Mouse (Mus musculus): ENCODE data around the gene Adcy9. TPM values are rescaled to one million over a fixed set of nuclear protein-coding genes. Genes with fewer than 3 reads are reported as not detected.

Adcy9 gene
- polyA plus RNA-seq, 1 experiment from 2014 or later: 0.35 TPM

DNA sequence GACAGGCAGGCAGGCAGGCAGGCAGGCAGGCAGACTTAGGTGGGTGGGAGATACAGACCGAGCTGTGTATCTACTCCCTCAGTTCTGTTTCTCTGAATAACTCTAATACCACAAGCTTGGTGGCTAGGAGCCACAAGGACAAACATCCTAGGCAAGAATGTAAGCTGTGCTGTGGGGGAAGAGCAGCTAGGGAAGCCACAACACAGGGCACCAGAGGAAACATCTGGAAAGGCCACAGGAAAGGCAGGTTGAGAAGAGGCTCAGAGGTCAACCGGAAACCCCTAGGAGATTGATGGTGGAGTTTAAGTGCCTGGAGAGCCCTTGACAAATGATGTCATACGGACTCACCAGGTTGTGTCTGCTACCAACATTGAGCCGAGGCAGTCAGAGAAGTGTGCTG, 16.4 kb upstream of the Adcy9 start:
- 81% methylated on average over 4 of the region's 4 CpGs for WGBS
- H3K36me3 ChIP-seq (replicated peaks): no peaks in the 10 kb centered on the region
- H3K27me3 ChIP-seq (ENCODE audit: poor library complexity, severe bottlenecking): no peaks in the 10 kb centered on the region
- H3K4me3 ChIP-seq: no peak overlapping the region
- DNase-seq (ENCODE audit: extremely low spot score, low spot score): no peak
- H3K27ac ChIP-seq: no peak overlapping the region
- H3K9me3 ChIP-seq: no peaks in the 10 kb centered on the region
- no peaks in the 10 kb centered on the region for H3K4me1 ChIP-seq

DNA sequence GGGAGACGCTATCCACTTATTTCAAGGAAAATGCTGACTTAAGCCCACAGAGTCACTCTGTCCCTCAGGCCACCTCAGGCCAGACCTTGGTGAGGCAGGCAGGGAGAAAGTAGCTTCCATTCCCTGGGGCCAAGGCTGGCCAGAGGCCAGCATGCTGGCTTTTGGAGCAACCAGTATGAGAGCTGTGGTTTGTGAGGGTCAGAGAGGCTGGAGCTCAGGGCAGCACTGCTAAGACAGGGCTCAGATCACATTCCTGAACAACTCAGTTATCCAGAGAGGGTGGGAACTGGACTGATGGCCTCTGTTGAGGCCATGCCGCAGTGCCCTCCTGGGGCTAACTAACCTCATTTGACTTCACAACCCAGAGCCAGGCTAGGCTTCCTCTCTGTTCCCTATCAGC, 15.1 kb upstream of the Adcy9 start:
- DNase-seq (ENCODE audit: extremely low spot score, low spot score): no peak
- no peak overlapping the region for H3K27ac ChIP-seq
- WGBS: 94% methylated on average over 2 of the region's 2 CpGs
- no peaks in the 10 kb centered on the region for H3K4me1 ChIP-seq
- no peaks in the 10 kb centered on the region for H3K9me3 ChIP-seq
- H3K4me3 ChIP-seq: no peak overlapping the region
- no peaks in the 10 kb centered on the region for H3K36me3 ChIP-seq (replicated peaks)
- no peaks in the 10 kb centered on the region for H3K27me3 ChIP-seq (ENCODE audit: poor library complexity, severe bottlenecking)

DNA sequence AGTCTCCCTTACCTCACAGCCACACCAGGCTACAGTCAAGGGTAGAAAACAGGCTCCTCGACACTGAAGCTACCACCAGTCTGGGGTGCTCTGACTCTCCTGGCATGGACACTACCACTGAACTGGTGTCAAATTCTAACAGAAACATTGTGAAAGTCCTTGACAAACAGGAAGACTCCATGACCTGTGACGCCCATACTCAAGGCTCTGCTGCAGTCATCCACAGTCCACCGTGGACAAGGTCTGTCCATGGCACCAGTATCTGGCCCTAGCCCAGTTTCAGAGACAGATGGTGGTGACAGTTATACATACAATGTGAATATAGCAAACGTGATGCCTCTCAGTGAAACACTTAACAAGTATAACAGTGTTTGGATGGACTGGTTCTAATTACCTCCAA, 11.5 kb upstream of the Adcy9 start:
- Histone ChIP-seq H3K4me1 (no peaks in the 10 kb centered on the region), H3K27ac (no peak overlapping the region), H3K9me3 (no peaks in the 10 kb centered on the region), H3K27me3 (ENCODE audit: poor library complexity, severe bottlenecking) (no peaks in the 10 kb centered on the region), H3K36me3 (replicated peaks) (no peaks in the 10 kb centered on the region), H3K4me3 (no peak overlapping the region)
- no peak for DNase-seq (ENCODE audit: extremely low spot score, low spot score)
- 84% methylated on average over 4 of the region's 4 CpGs for WGBS

DNA sequence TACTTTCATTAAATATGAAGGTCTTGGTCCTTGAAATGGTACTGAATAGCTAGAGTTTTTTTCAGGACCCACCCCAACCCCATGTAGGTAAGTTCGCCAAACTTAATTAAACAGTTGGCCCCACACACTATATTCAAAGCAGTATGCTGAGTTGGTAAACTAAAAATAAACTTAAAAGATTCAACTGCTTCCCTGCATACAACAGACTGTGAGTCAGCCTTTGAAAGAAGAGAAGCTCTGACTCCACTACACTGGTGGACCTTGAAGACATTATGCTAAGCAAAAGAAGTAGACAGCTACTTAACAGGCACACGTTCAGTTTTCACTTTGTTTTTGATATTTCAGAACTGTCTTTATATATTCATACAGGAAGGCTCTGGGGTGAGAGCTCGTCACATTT, 10.7 kb upstream of the Adcy9 start:
- WGBS: 90% methylated on average over 3 of the region's 3 CpGs
- no peaks in the 10 kb centered on the region for H3K27me3 ChIP-seq (ENCODE audit: poor library complexity, severe bottlenecking)
- DNase-seq (ENCODE audit: extremely low spot score, low spot score): no peak

DNA sequence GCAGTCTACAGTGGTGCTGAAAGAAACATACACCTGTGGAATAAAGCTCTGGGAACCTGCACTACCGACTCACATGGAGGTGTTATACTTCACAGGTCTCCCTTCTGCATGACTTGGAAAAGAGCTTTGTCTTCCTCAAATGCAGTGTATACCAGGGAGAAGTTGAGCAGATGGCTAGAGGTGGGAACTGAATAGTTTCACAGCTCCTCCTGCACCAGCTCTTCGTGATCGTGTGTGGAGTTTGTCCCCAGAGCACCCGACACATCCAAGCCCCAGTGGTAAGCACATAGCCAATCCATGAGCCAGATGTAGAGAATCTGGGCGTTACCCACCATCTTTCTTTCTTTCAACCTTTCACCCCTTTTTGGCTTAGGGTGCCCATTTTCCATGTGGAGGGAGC, 9.9 kb upstream of the Adcy9 start:
- Histone ChIP-seq H3K36me3 (replicated peaks) (no peaks in the 10 kb centered on the region), H3K27me3 (ENCODE audit: poor library complexity, severe bottlenecking) (no peaks in the 10 kb centered on the region), H3K4me3 (no peak overlapping the region), H3K27ac (no peak overlapping the region), H3K4me1 (no peaks in the 10 kb centered on the region), H3K9me3 (no peaks in the 10 kb centered on the region)
- 87% methylated on average over 5 of the region's 5 CpGs for WGBS
- DNase-seq (ENCODE audit: extremely low spot score, low spot score): no peak

More for the DNA sequence above, 10.7 kb upstream of the Adcy9 start:
- Histone ChIP-seq H3K4me1 (no peaks in the 10 kb centered on the region), H3K36me3 (replicated peaks) (no peaks in the 10 kb centered on the region), H3K27ac (no peak overlapping the region), H3K9me3 (no peaks in the 10 kb centered on the region), H3K4me3 (no peak overlapping the region)

DNA sequence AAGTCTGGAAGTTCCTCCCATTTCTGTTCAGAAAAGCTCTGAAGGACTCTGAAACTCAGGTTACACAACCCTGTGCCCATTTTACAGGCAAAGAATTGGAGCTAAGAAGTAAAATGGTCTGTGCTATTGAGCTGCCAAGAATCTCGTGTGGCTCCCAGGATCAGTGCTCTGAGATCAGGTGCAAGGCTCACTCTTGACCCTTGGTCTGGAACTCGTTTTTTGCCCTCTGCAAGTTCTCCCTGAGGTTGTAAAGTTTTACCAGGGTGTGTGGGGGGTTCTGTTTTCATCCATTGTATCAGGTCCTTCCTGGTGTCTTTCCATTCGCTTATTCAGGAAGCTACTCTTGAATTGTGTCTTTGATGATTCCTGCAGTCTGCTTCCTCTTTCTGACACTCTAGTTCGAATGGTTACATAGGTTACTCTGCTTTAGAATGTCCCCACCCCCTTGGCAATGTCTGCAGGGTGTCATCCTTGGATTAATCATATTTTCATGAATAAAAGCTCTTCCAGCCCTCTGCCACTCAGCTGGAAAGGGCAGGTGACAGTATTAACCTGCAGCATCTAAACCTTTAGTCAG, 5.4 kb upstream of the Adcy9 start:
- WGBS: 57% methylated on average over 4 of the region's 4 CpGs
- H3K27ac ChIP-seq: no peak overlapping the region
- peaks cover 3% of the 10 kb centered on the region for H3K4me1 ChIP-seq
- H3K4me3 ChIP-seq: no peak overlapping the region
- H3K36me3 ChIP-seq (replicated peaks): no peaks in the 10 kb centered on the region
- H3K9me3 ChIP-seq: no peaks in the 10 kb centered on the region
- no peak for DNase-seq (ENCODE audit: extremely low spot score, low spot score)
- peaks cover 14% of the 10 kb centered on the region for H3K27me3 ChIP-seq (ENCODE audit: poor library complexity, severe bottlenecking)

DNA sequence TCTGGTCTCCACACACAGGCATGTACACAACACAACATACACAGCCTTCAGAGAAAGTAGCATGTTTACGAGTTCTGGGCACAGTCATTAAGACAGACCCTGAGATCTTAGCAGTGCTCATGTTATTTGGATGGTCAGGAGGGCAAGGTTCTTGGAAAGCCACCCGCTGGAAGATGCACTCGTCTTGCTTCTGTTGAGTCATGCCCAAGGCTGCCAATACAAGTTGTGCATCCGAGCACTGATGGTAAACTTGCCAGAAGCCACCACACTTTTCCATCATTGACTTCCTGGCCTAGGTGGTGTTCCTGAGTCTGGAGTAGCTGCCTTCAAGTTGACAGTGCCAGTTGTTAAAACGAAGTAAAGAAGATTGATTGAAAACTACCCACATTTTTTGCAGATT, 3.3 kb upstream of the Adcy9 start:
- peaks cover 20% of the 10 kb centered on the region for H3K4me1 ChIP-seq
- H3K27ac ChIP-seq: no peak overlapping the region
- DNase-seq (ENCODE audit: extremely low spot score, low spot score): no peak
- peaks cover 29% of the 10 kb centered on the region for H3K27me3 ChIP-seq (ENCODE audit: poor library complexity, severe bottlenecking)
- 85% methylated on average over 5 of the region's 5 CpGs for WGBS
- H3K36me3 ChIP-seq (replicated peaks): no peaks in the 10 kb centered on the region
- no peaks in the 10 kb centered on the region for H3K9me3 ChIP-seq
- H3K4me3 ChIP-seq: no peak overlapping the region

DNA sequence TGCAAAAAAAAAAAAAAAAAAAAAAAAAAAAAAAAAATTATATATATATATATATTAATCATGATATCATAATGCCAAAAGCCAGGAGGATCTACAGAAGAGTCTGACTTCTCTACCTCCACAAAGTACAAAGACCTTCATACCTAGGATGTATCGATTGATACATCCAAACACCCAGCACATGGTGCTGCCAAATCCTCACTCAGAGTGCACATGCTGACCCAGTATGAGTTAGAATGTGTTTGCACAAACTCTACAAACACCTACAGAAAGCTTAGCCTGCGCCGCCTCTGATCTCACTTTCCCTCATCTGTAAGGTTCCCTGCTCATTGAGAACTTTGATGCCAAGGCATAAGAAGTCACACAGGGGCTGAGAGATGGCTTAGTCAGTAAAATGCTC, 2.7 kb upstream of the Adcy9 start:
- H3K4me3 ChIP-seq: no peak overlapping the region
- no peaks in the 10 kb centered on the region for H3K36me3 ChIP-seq (replicated peaks)
- DNase-seq (ENCODE audit: extremely low spot score, low spot score): no peak
- WGBS: 93% methylated on average over 3 of the region's 3 CpGs
- peaks cover 36% of the 10 kb centered on the region for H3K27me3 ChIP-seq (ENCODE audit: poor library complexity, severe bottlenecking)
- no peak overlapping the region for H3K27ac ChIP-seq
- H3K9me3 ChIP-seq: no peaks in the 10 kb centered on the region
- H3K4me1 ChIP-seq: peaks cover 22% of the 10 kb centered on the region

DNA sequence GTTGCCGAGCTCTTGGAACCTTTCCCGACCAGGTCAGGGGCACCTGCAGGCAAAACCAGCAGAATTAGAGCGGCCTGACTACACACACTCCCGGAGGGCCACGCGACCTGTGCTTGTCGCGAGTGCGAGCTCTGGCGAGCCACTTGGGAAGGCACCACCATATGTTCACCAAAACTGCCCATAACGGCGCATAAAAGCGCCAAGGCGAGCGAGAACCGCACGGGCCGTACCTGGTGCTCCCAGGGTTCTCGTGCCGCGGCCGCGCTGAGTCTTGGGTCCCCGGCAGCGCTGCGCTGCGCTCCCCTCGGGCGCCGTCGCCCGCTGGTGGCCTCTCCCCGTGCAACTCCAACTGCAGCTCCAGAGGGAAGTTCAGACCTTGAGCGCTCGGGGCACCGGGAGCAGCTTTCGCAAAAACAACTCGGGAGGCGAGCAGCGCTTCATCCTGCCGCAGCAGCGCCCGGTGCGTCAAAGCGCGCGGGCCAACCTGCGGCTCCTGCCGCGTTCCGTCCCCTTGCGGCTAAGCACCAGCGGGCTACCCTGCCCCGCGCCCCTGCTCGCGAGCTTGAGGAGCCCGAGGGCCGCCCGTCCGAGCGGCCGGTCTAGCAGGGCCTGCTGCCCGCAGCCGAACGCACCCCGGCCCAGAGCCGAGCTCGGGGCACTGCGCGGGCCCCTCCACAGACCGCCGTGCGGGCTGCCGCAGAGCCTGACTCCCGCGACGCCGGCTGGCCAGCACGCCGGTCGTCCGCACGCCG, 576 bp downstream of the Adcy9 start:
- under 1% methylated on average over 81 of the region's 85 CpGs for WGBS
- H3K9me3 ChIP-seq: no peaks in the 10 kb centered on the region
- peak overlapping the region; percentile 84 for H3K4me3 ChIP-seq
- H3K27me3 ChIP-seq (ENCODE audit: poor library complexity, severe bottlenecking): peaks cover 67% of the 10 kb centered on the region
- no peaks in the 10 kb centered on the region for H3K36me3 ChIP-seq (replicated peaks)
- peak overlapping the region; percentile 82 for H3K27ac ChIP-seq
- H3K4me1 ChIP-seq: peaks cover 22% of the 10 kb centered on the region
- peak; percentile 47 for DNase-seq (ENCODE audit: extremely low spot score, low spot score)

DNA sequence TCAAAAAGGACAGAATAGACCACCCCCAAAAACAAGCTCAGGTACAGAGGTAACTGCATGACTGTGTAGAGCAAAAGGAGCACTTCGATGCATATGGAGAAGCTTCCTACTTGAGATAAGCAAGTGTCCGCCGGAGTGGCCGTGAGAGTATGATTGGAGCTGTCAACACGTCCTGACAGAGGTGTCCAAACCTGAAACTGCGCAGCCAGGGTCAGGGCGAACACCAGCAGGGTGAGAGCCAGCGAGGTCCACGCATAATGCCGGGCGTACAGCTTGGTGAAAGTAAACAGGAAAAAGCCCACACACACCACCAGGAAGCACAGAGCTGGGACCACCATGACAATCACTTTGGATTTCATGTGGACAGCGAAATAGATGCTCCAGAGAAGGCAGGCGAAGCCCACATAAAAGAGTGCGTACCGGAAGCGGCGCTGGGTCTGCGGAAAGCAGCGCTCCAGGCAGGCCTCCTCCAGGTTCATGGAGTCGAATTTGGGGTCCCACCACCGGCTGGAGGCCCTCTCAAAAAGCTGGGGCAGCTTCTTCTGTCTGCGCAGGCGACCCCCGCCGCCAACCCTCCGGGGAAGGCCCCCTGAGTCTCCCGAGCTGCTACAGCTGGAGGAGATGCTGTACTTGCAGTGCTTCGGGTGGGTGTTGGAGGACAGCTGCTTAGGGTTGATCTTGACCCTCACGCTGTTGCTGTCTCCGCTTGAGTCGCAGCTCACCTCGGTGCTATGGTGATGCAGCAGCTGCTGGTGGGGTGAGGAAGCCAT, 1.3 kb downstream of the Adcy9 start:
- no peak for DNase-seq (ENCODE audit: extremely low spot score, low spot score)
- Histone ChIP-seq H3K4me3 (peak overlapping the region; percentile 84), H3K36me3 (replicated peaks) (no peaks in the 10 kb centered on the region), H3K27ac (peak overlapping the region; percentile 82; the same call in 1 of the 2 replicates), H3K4me1 (peaks cover 22% of the 10 kb centered on the region), H3K9me3 (no peaks in the 10 kb centered on the region), H3K27me3 (ENCODE audit: poor library complexity, severe bottlenecking) (peaks cover 74% of the 10 kb centered on the region)
- WGBS: 16% methylated on average over 32 of the region's 32 CpGs

DNA sequence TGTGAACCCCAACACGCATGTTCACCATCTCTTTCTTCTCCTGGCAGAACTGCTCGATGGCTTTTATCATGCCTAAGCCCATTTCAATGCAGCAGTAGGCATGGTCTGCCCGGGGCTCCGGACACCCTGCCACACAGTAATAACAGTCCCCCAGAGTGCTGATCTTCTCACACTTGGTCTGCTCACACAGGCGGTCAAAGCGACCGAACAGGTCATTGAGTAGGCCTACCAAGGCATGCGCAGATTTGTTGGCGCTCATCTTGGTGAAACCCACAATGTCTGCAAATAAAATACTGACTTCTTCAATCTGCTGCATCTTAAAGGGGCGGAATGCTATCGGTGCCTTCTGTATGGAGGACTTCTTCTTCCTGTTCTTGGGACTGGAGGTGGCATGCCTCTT, 2.2 kb downstream of the Adcy9 start:
- Histone ChIP-seq H3K36me3 (replicated peaks) (no peaks in the 10 kb centered on the region), H3K9me3 (no peaks in the 10 kb centered on the region), H3K4me3 (no peak overlapping the region), H3K27me3 (ENCODE audit: poor library complexity, severe bottlenecking) (peaks cover 70% of the 10 kb centered on the region), H3K27ac (no peak overlapping the region), H3K4me1 (peaks cover 26% of the 10 kb centered on the region)
- no peak for DNase-seq (ENCODE audit: extremely low spot score, low spot score)
- WGBS: 93% methylated on average over 11 of the region's 11 CpGs

DNA sequence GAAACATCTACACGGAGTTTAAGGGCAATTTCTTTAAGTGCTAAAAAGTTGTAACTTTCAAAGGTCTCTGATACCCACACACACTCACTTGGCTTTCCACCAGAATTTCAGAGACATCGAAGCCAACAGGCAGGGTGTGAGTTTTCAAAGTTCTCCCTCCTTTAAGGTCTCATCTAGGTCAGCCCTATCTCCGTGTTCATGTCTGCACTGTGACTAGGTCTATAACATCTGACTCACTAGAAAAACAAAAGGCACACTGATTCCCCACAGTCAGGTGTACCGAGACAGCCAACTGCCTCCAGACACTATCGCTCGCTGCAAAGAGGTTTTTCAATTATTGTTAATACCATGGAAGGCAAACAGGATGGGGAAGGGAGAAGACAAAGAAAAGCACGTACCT, 2.8 kb downstream of the Adcy9 start:
- Histone ChIP-seq H3K9me3 (no peaks in the 10 kb centered on the region), H3K4me3 (no peak overlapping the region), H3K27ac (no peak overlapping the region), H3K27me3 (ENCODE audit: poor library complexity, severe bottlenecking) (peaks cover 70% of the 10 kb centered on the region), H3K36me3 (replicated peaks) (no peaks in the 10 kb centered on the region), H3K4me1 (peaks cover 26% of the 10 kb centered on the region)
- no peak for DNase-seq (ENCODE audit: extremely low spot score, low spot score)
- WGBS: 83% methylated on average over 7 of the region's 7 CpGs

Data from forebrain, embryonic 10.5 days (tissue).